13 mouse cellular contexts compared by ENCODE assay signal in genomic region chr10:94940061-94940460, GRCm38 (mm10). TPM values are rescaled to one million over a fixed set of nuclear protein-coding genes. Genes with fewer than 3 reads are reported as not detected.
DNase-seq lines count a peak whose midpoint lies in the region; ATAC-seq lines count a peak whose summit lies in the region.
"Had no signal": no experiment of that assay in that cellular context is flagged by ENCODE, and none has a peak within 500 bp of the region (broad histone marks: within the 10 kb centered on the region; RNA-seq: fewer than 3 reads in every experiment).

No protein-coding gene starts in this region.

- no peaks in the 10 kb centered on the region for H3K9me3 ChIP-seq in hindbrain, embryonic 10.5 days
- no peaks in the 10 kb centered on the region for H3K9me3 ChIP-seq in hindbrain, embryonic 11.5 days (ENCODE audit: control insufficient read depth, low read length)
- H3K9me3 ChIP-seq in hindbrain, embryonic 13.5 days, result no peaks in the 10 kb centered on the region
- H3K9me3 ChIP-seq in midbrain, embryonic 13.5 days, result no peaks in the 10 kb centered on the region
- H3K9me3 ChIP-seq: embryonic facial prominence, embryonic 12.5 days; limb, embryonic 13.5 days had no signal

- H3K27me3 ChIP-seq in hindbrain, embryonic 10.5 days (ENCODE audit: insufficient read depth, poor library complexity, severe bottlenecking), result peaks cover 55% of the 10 kb centered on the region
- H3K27me3 ChIP-seq in hindbrain, embryonic 11.5 days (ENCODE audit: control insufficient read depth, insufficient read depth, low read length), result peaks cover 5% of the 10 kb centered on the region
- 0 out of 2 replicates have a peak, but pooled peaks cover 4% of the 10 kb centered on the region for H3K27me3 ChIP-seq in hindbrain, embryonic 13.5 days
- H3K27me3 ChIP-seq in midbrain, embryonic 13.5 days, result 0 out of 2 replicates have a peak, but pooled peaks cover 4% of the 10 kb centered on the region

- 24% methylated on average over 2 of the region's 2 CpGs for WGBS in hindbrain, embryonic 10.5 days
- 24% methylated on average over 2 of the region's 2 CpGs for WGBS in hindbrain, embryonic 11.5 days
- WGBS in hindbrain, embryonic 13.5 days, result 37% methylated on average over 2 of the region's 2 CpGs
- WGBS in midbrain, embryonic 13.5 days, result 20% methylated on average over 2 of the region's 2 CpGs

- H3K27ac ChIP-seq in hindbrain, embryonic 10.5 days, result peak overlapping the region; percentile 18; the same call in 1 of the 2 replicates
- no peak overlapping the region for H3K27ac ChIP-seq in hindbrain, embryonic 11.5 days (ENCODE audit: low read depth, low read length)
- H3K27ac ChIP-seq in hindbrain, embryonic 13.5 days, result no peak overlapping the region
- peak overlapping the region; percentile 56; the same call in 1 of the 2 replicates for H3K27ac ChIP-seq in midbrain, embryonic 13.5 days
- H3K27ac ChIP-seq: embryonic facial prominence, embryonic 12.5 days; limb, embryonic 13.5 days had no signal

- H3K9ac ChIP-seq in hindbrain, embryonic 11.5 days (ENCODE audit: low read depth, low read length), result no peak overlapping the region
- H3K9ac ChIP-seq in hindbrain, embryonic 13.5 days, result 0 out of 2 replicates have a peak overlapping the region, but pooled peaks have one; percentile 24
- H3K9ac ChIP-seq in midbrain, embryonic 13.5 days (replicated peaks), result peak overlapping the region; percentile 42; the same call in 1 of the 2 replicates
- H3K9ac ChIP-seq: embryonic facial prominence, embryonic 12.5 days; limb, embryonic 13.5 days had no signal

- peaks cover 47% of the 10 kb centered on the region for H3K4me1 ChIP-seq in hindbrain, embryonic 10.5 days (replicated peaks)
- 0 out of 2 replicates have a peak, but pooled peaks cover 3% of the 10 kb centered on the region for H3K4me1 ChIP-seq in hindbrain, embryonic 11.5 days (replicated peaks; ENCODE audit: control insufficient read depth, insufficient read depth, low read length)
- H3K4me1 ChIP-seq in hindbrain, embryonic 13.5 days (replicated peaks), result peaks cover 46% of the 10 kb centered on the region
- peaks cover 46% of the 10 kb centered on the region for H3K4me1 ChIP-seq in midbrain, embryonic 13.5 days (replicated peaks)

- H3K36me3 ChIP-seq in hindbrain, embryonic 10.5 days, result no peaks in the 10 kb centered on the region
- no peaks in the 10 kb centered on the region for H3K36me3 ChIP-seq in hindbrain, embryonic 11.5 days (ENCODE audit: control insufficient read depth, insufficient read depth, low read length)
- H3K36me3 ChIP-seq in hindbrain, embryonic 13.5 days, result no peaks in the 10 kb centered on the region
- no peaks in the 10 kb centered on the region for H3K36me3 ChIP-seq in midbrain, embryonic 13.5 days
- H3K36me3 ChIP-seq: embryonic facial prominence, embryonic 12.5 days; limb, embryonic 13.5 days had no signal

- no peak overlapping the region for H3K4me3 ChIP-seq in hindbrain, embryonic 10.5 days
- no peak overlapping the region for H3K4me3 ChIP-seq in hindbrain, embryonic 11.5 days (ENCODE audit: low read depth, low read length)
- peak overlapping the region; percentile 27 for H3K4me3 ChIP-seq in hindbrain, embryonic 13.5 days
- peak overlapping the region; percentile 83 for H3K4me3 ChIP-seq in midbrain, embryonic 13.5 days (replicated peaks)
- H3K4me3 ChIP-seq: embryonic facial prominence, embryonic 12.5 days; limb, embryonic 13.5 days had no signal

- no peak for DNase-seq in hindbrain, embryonic 10.5 days (ENCODE audit: low spot score)
- no peak for DNase-seq in hindbrain, embryonic 11.5 days (ENCODE audit: low spot score)
- peak; percentile 67 for DNase-seq in NIH3T3 (ENCODE audit: low read depth)
- no peak for DNase-seq in B cell, adult 2 months
- DNase-seq in layer of hippocampus, postnatal 25 days (ENCODE audit: extremely low spot score in 1 of 2, low spot score in 1 of 2), result no peak
- DNase-seq: cerebellum, adult 18-20 months; thymus, postnatal 36 days had no signal

- ATAC-seq in hindbrain, embryonic 11.5 days (ENCODE audit: low FRiP score), result no peak
- no peak for ATAC-seq in hindbrain, embryonic 13.5 days (ENCODE audit: low FRiP score)
- no peak for ATAC-seq in midbrain, embryonic 13.5 days
- no peak for ATAC-seq in erythroblast, adult 5-6 weeks (replicated peaks; ENCODE audit: low FRiP score, poor library complexity, severe bottlenecking)
- ATAC-seq: intestine, embryonic 16.5 days had no signal

- H3K4me2 ChIP-seq in hindbrain, embryonic 11.5 days (replicated peaks; ENCODE audit: low read depth, low read length), result no peak overlapping the region
- peak overlapping the region; percentile 84 for H3K4me2 ChIP-seq in hindbrain, embryonic 13.5 days
- peak overlapping the region; percentile 73 for H3K4me2 ChIP-seq in midbrain, embryonic 13.5 days (replicated peaks)
- H3K4me2 ChIP-seq: embryonic facial prominence, embryonic 12.5 days; limb, embryonic 13.5 days had no signal

RNA-seq across cellular contexts. Expression of gene Plxnc1, which starts 4.6 kb away (rescaled TPM):
- 1.5 TPM in 2 replicates for polyA plus RNA-seq in hindbrain, embryonic 10.5 days (2016; fragmentation: Nextera tagmentation; extraction: Ambion mirVana)
- 3.3 and 4.5 TPM in 2 replicates for polyA plus RNA-seq in hindbrain, embryonic 11.5 days (2014; fragmentation: Nextera tagmentation; extraction: Ambion mirVana)
- polyA plus RNA-seq in hindbrain, embryonic 13.5 days (2015; fragmentation: Nextera tagmentation; extraction: Ambion mirVana), result 6.8 and 7.3 TPM in 2 replicates
- polyA plus RNA-seq in midbrain, embryonic 13.5 days (2015; fragmentation: Nextera tagmentation; extraction: Ambion mirVana), result 8.7 and 9.4 TPM in 2 replicates
- total RNA-seq in erythroblast, adult 5-6 weeks (2015; ENCODE audit: low replicate concordance), result 16.9 and 19.0 TPM in 2 replicates
- total RNA-seq in erythroblast, adult 5-6 weeks (2017; ENCODE audit: low replicate concordance), result 18.7 and 40.6 TPM in 2 replicates
- 10 to 100 TPM; 29.3 to 32.1 TPM for total RNA-seq in layer of hippocampus, postnatal 25 days (2021)

Comparison
In these comparisons a context has a peak if more than half of its experiments do, and no peak if none do; other contexts are left out.
1. H3K27ac ChIP-seq: peak in hindbrain, embryonic 10.5 days (single experiment) and midbrain, embryonic 13.5 days (single experiment); none in hindbrain, embryonic 11.5 days (single experiment) and hindbrain, embryonic 13.5 days (single experiment).
2. H3K4me3 ChIP-seq: peak in hindbrain, embryonic 13.5 days (single experiment) and midbrain, embryonic 13.5 days (single experiment); none in hindbrain, embryonic 10.5 days (single experiment) and hindbrain, embryonic 11.5 days (single experiment).